Mouse (Mus musculus): Measurements from ENCODE around the gene Flt3l. TPM values are rescaled to one million over a fixed set of nuclear protein-coding genes. Genes with fewer than 3 reads are reported as not detected.
"Not testable (repeated sequence)": the region's sequence is repeated elsewhere in the genome, so short reads cannot be mapped to it uniquely, and the experiment has no call there.

The Flt3l gene
- polyA plus RNA-seq, 1 experiment from 2014 or later, result 1.7 TPM

- ATAC-seq (ENCODE audit: low FRiP score) (no peak), DNase-seq (ENCODE audit: low spot score) (no peak)
- Histone ChIP-seq H3K9me3 (ENCODE audit: control insufficient read depth, low read length) (no peaks in the 10 kb centered on the region), H3K4me3 (replicated peaks; ENCODE audit: low read length) (no peak overlapping the region), H3K27ac (no peak overlapping the region), H3K36me3 (replicated peaks; ENCODE audit: control insufficient read depth, insufficient read depth) (no peaks in the 10 kb centered on the region), H3K4me2 (replicated peaks) (peak overlapping the region; percentile 34), H3K27me3 (ENCODE audit: control insufficient read depth, insufficient read depth, low read length) (no peaks in the 10 kb centered on the region), H3K4me1 (replicated peaks; ENCODE audit: control insufficient read depth, insufficient read depth, low read length) (no peaks in the 10 kb centered on the region), H3K9ac (no peak overlapping the region)
- WGBS, result 88% methylated on average over 11 of the region's 11 CpGs
These were observed 33.8 kb downstream of the Flt3l start for GRCm38 (mm10) chr7:45102441-45102840.

GRCm38 (mm10) chr7:45100046-45100445, 36.2 kb downstream of the Flt3l start:
- no peaks in the 10 kb centered on the region for H3K4me1 ChIP-seq (replicated peaks; ENCODE audit: control insufficient read depth, insufficient read depth, low read length)
- no peak overlapping the region for H3K27ac ChIP-seq
- H3K27me3 ChIP-seq (ENCODE audit: control insufficient read depth, insufficient read depth, low read length), result no peaks in the 10 kb centered on the region
- DNase-seq (ENCODE audit: low spot score) (no peak), ATAC-seq (ENCODE audit: low FRiP score) (no peak)
- H3K36me3 ChIP-seq (replicated peaks; ENCODE audit: control insufficient read depth, insufficient read depth), result no peaks in the 10 kb centered on the region
- H3K4me2 ChIP-seq (replicated peaks), result no peak overlapping the region
- WGBS, result 95% methylated on average over 6 of the region's 6 CpGs
- no peaks in the 10 kb centered on the region for H3K9me3 ChIP-seq (ENCODE audit: control insufficient read depth, low read length)
- H3K9ac ChIP-seq, result no peak overlapping the region
- no peak overlapping the region for H3K4me3 ChIP-seq (replicated peaks; ENCODE audit: low read length)

GRCm38 (mm10) chr7:45098541-45099240, 37.5 kb downstream of the Flt3l start:
- no peaks in the 10 kb centered on the region for H3K9me3 ChIP-seq (ENCODE audit: control insufficient read depth, low read length)
- 91% methylated on average over 8 of the region's 8 CpGs for WGBS
- ATAC-seq (ENCODE audit: low FRiP score) (no peak), DNase-seq (ENCODE audit: low spot score) (no peak)
- no peaks in the 10 kb centered on the region for H3K27me3 ChIP-seq (ENCODE audit: control insufficient read depth, insufficient read depth, low read length)
- H3K4me3 ChIP-seq (replicated peaks; ENCODE audit: low read length), result no peak overlapping the region
- H3K4me1 ChIP-seq (replicated peaks; ENCODE audit: control insufficient read depth, insufficient read depth, low read length), result no peaks in the 10 kb centered on the region
- no peak overlapping the region for H3K27ac ChIP-seq
- no peak overlapping the region for H3K9ac ChIP-seq
- H3K4me2 ChIP-seq (replicated peaks), result no peak overlapping the region
- H3K36me3 ChIP-seq (replicated peaks; ENCODE audit: control insufficient read depth, insufficient read depth), result no peaks in the 10 kb centered on the region

GRCm38 (mm10) chr7:45097479-45097878, 38.8 kb downstream of the Flt3l start:
- Histone ChIP-seq H3K27me3 (ENCODE audit: control insufficient read depth, insufficient read depth, low read length) (no peaks in the 10 kb centered on the region), H3K4me1 (replicated peaks; ENCODE audit: control insufficient read depth, insufficient read depth, low read length) (no peaks in the 10 kb centered on the region), H3K9me3 (ENCODE audit: control insufficient read depth, low read length) (no peaks in the 10 kb centered on the region), H3K4me2 (replicated peaks) (no peak overlapping the region), H3K4me3 (replicated peaks; ENCODE audit: low read length) (no peak overlapping the region), H3K9ac (no peak overlapping the region), H3K27ac (no peak overlapping the region), H3K36me3 (replicated peaks; ENCODE audit: control insufficient read depth, insufficient read depth) (no peaks in the 10 kb centered on the region)
- DNase-seq (ENCODE audit: low spot score), result no peak
- no peak for ATAC-seq (ENCODE audit: low FRiP score)
- 70% methylated on average over 6 of the region's 6 CpGs for WGBS

- H3K9ac ChIP-seq; H3K27me3 ChIP-seq (ENCODE audit: control insufficient read depth, insufficient read depth, low read length); H3K4me1 ChIP-seq (replicated peaks; ENCODE audit: control insufficient read depth, insufficient read depth, low read length); H3K27ac ChIP-seq; ATAC-seq (ENCODE audit: low FRiP score); H3K4me2 ChIP-seq (replicated peaks); H3K4me3 ChIP-seq (replicated peaks; ENCODE audit: low read length); H3K36me3 ChIP-seq (replicated peaks; ENCODE audit: control insufficient read depth, insufficient read depth); H3K9me3 ChIP-seq (ENCODE audit: control insufficient read depth, low read length); DNase-seq (ENCODE audit: low spot score): not testable (repeated sequence)
- WGBS, result 92% methylated on average over 14 of the region's 14 CpGs
These were observed 40.3 kb downstream of the Flt3l start for GRCm38 (mm10) chr7:45095965-45096364.

GRCm38 (mm10) chr7:45095367-45095766, 40.9 kb downstream of the Flt3l start:
- no peak for ATAC-seq (ENCODE audit: low FRiP score)

GRCm38 (mm10) chr7:45094121-45094520, 42.1 kb downstream of the Flt3l start:
- ATAC-seq (ENCODE audit: low FRiP score) (no peak), DNase-seq (ENCODE audit: low spot score) (no peak)
- WGBS, result 44% methylated on average over 7 of the region's 7 CpGs
- Histone ChIP-seq H3K4me3 (replicated peaks; ENCODE audit: low read length) (no peak overlapping the region), H3K27me3 (ENCODE audit: control insufficient read depth, insufficient read depth, low read length) (no peaks in the 10 kb centered on the region), H3K9ac (no peak overlapping the region), H3K4me1 (replicated peaks; ENCODE audit: control insufficient read depth, insufficient read depth, low read length) (no peaks in the 10 kb centered on the region), H3K36me3 (replicated peaks; ENCODE audit: control insufficient read depth, insufficient read depth) (no peaks in the 10 kb centered on the region), H3K4me2 (replicated peaks) (no peak overlapping the region), H3K27ac (no peak overlapping the region), H3K9me3 (ENCODE audit: control insufficient read depth, low read length) (no peaks in the 10 kb centered on the region)

More at GRCm38 (mm10) chr7:45095367-45095766, 40.9 kb downstream of the Flt3l start:
- Histone ChIP-seq H3K27ac (no peak overlapping the region), H3K4me3 (replicated peaks; ENCODE audit: low read length) (no peak overlapping the region), H3K9ac (no peak overlapping the region), H3K4me2 (replicated peaks) (no peak overlapping the region), H3K9me3 (ENCODE audit: control insufficient read depth, low read length) (no peaks in the 10 kb centered on the region), H3K4me1 (replicated peaks; ENCODE audit: control insufficient read depth, insufficient read depth, low read length) (no peaks in the 10 kb centered on the region), H3K36me3 (replicated peaks; ENCODE audit: control insufficient read depth, insufficient read depth) (no peaks in the 10 kb centered on the region), H3K27me3 (ENCODE audit: control insufficient read depth, insufficient read depth, low read length) (no peaks in the 10 kb centered on the region)
- DNase-seq (ENCODE audit: low spot score), result no peak
- WGBS, result 88% methylated on average over 6 of the region's 6 CpGs

- ATAC-seq (ENCODE audit: low FRiP score), result no peak
- Histone ChIP-seq H3K4me3 (replicated peaks; ENCODE audit: low read length) (no peak overlapping the region), H3K4me2 (replicated peaks) (no peak overlapping the region), H3K4me1 (replicated peaks; ENCODE audit: control insufficient read depth, insufficient read depth, low read length) (no peaks in the 10 kb centered on the region), H3K27me3 (ENCODE audit: control insufficient read depth, insufficient read depth, low read length) (no peaks in the 10 kb centered on the region), H3K27ac (no peak overlapping the region), H3K36me3 (replicated peaks; ENCODE audit: control insufficient read depth, insufficient read depth) (no peaks in the 10 kb centered on the region), H3K9me3 (ENCODE audit: control insufficient read depth, low read length) (no peaks in the 10 kb centered on the region), H3K9ac (no peak overlapping the region)
- DNase-seq (ENCODE audit: low spot score), result no peak
- WGBS, result 38% methylated on average over 18 of the region's 18 CpGs
These were observed 42.7 kb downstream of the Flt3l start for GRCm38 (mm10) chr7:45093516-45093905.

- Histone ChIP-seq H3K9me3 (ENCODE audit: control insufficient read depth, low read length) (no peaks in the 10 kb centered on the region), H3K36me3 (replicated peaks; ENCODE audit: control insufficient read depth, insufficient read depth) (no peaks in the 10 kb centered on the region), H3K9ac (no peak overlapping the region), H3K4me1 (replicated peaks; ENCODE audit: control insufficient read depth, insufficient read depth, low read length) (no peaks in the 10 kb centered on the region), H3K4me2 (replicated peaks) (no peak overlapping the region), H3K4me3 (replicated peaks; ENCODE audit: low read length) (no peak overlapping the region), H3K27ac (no peak overlapping the region), H3K27me3 (ENCODE audit: control insufficient read depth, insufficient read depth, low read length) (no peaks in the 10 kb centered on the region)
- 71% methylated on average over 12 of the region's 12 CpGs for WGBS
- ATAC-seq (ENCODE audit: low FRiP score) (no peak), DNase-seq (ENCODE audit: low spot score) (no peak)
These were observed 43.3 kb downstream of the Flt3l start for GRCm38 (mm10) chr7:45092828-45093515.
